18 mouse cellular contexts compared by ENCODE assay signal in genomic region chr8:91782940-91783339, GRCm38 (mm10). TPM values are rescaled to one million over a fixed set of nuclear protein-coding genes. Genes with fewer than 3 reads are reported as not detected.
DNase-seq lines count a peak whose midpoint lies in the region; ATAC-seq lines count a peak whose summit lies in the region.
"Had no signal": no experiment of that assay in that cellular context is flagged by ENCODE, and none has a peak within 500 bp of the region (broad histone marks: within the 10 kb centered on the region; RNA-seq: fewer than 3 reads in every experiment).

No protein-coding gene starts in this region.

- WGBS in hindbrain, embryonic 10.5 days = 86% methylated on average over 5 of the region's 5 CpGs
- 82% methylated on average over 5 of the region's 5 CpGs for WGBS in hindbrain, embryonic 13.5 days

- no peaks in the 10 kb centered on the region for H3K36me3 ChIP-seq in hindbrain, embryonic 10.5 days
- no peaks in the 10 kb centered on the region for H3K36me3 ChIP-seq in hindbrain, embryonic 13.5 days
- H3K36me3 ChIP-seq: embryonic facial prominence, embryonic 10.5 days; embryonic facial prominence, embryonic 12.5 days; forebrain, embryonic 15.5 days had no signal

- no peak overlapping the region for H3K4me3 ChIP-seq in hindbrain, embryonic 10.5 days
- H3K4me3 ChIP-seq in hindbrain, embryonic 13.5 days = no peak overlapping the region
- H3K4me3 ChIP-seq: embryonic facial prominence, embryonic 10.5 days; embryonic facial prominence, embryonic 12.5 days; forebrain, embryonic 13.5 days; forebrain, embryonic 15.5 days had no signal

- H3K9me3 ChIP-seq in hindbrain, embryonic 10.5 days = no peaks in the 10 kb centered on the region
- no peaks in the 10 kb centered on the region for H3K9me3 ChIP-seq in hindbrain, embryonic 13.5 days
- H3K9me3 ChIP-seq: embryonic facial prominence, embryonic 10.5 days; embryonic facial prominence, embryonic 12.5 days; forebrain, embryonic 13.5 days; forebrain, embryonic 15.5 days had no signal

- 0 out of 2 replicates have a peak overlapping the region, but pooled peaks have one; percentile 12 for H3K27ac ChIP-seq in hindbrain, embryonic 10.5 days
- H3K27ac ChIP-seq in hindbrain, embryonic 13.5 days = no peak overlapping the region
- H3K27ac ChIP-seq: embryonic facial prominence, embryonic 10.5 days; embryonic facial prominence, embryonic 12.5 days; forebrain, embryonic 13.5 days; forebrain, embryonic 15.5 days had no signal

- peaks cover 9% of the 10 kb centered on the region; the same call in 1 of the 2 replicates for H3K27me3 ChIP-seq in hindbrain, embryonic 10.5 days (ENCODE audit: insufficient read depth, poor library complexity, severe bottlenecking)
- peaks cover 17% of the 10 kb centered on the region; the same call in 1 of the 2 replicates for H3K27me3 ChIP-seq in hindbrain, embryonic 13.5 days
- H3K27me3 ChIP-seq: embryonic facial prominence, embryonic 12.5 days; forebrain, embryonic 13.5 days; forebrain, embryonic 15.5 days had no signal

- no peak for DNase-seq in hindbrain, embryonic 10.5 days (ENCODE audit: low spot score)
- DNase-seq in brain, adult 2 months (ENCODE audit: low read depth, low spot score) = peak; percentile 17
- DNase-seq in gonadal fat pad, adult 2 months (ENCODE audit: low read depth) = peak; percentile 58
- no peak for DNase-seq in kidney, adult 11 months
- no peak for DNase-seq in urinary bladder, postnatal 25 days (ENCODE audit: low spot score)
- DNase-seq: adrenal gland, adult 2 months; adrenal gland, postnatal 10 days; adrenal gland, postnatal 25 days; cerebellum, adult 11-12 months; cerebellum, adult 2 months; cerebellum, adult 9-10 months; cerebellum, postnatal 10 days; cerebellum, postnatal 25 days had no signal

- no peak overlapping the region for H3K9ac ChIP-seq in hindbrain, embryonic 13.5 days
- H3K9ac ChIP-seq: embryonic facial prominence, embryonic 12.5 days; forebrain, embryonic 13.5 days; forebrain, embryonic 15.5 days had no signal

- H3K4me1 ChIP-seq in hindbrain, embryonic 10.5 days (replicated peaks) = peaks cover 21% of the 10 kb centered on the region
- H3K4me1 ChIP-seq in hindbrain, embryonic 13.5 days (replicated peaks) = no peaks in the 10 kb centered on the region
- H3K4me1 ChIP-seq: embryonic facial prominence, embryonic 12.5 days; forebrain, embryonic 13.5 days; forebrain, embryonic 15.5 days had no signal

- H3K4me2 ChIP-seq in hindbrain, embryonic 13.5 days = no peak overlapping the region
- H3K4me2 ChIP-seq: embryonic facial prominence, embryonic 12.5 days; forebrain, embryonic 13.5 days; forebrain, embryonic 15.5 days had no signal

- no peak for ATAC-seq in hindbrain, embryonic 13.5 days (ENCODE audit: low FRiP score)
- ATAC-seq: forebrain, embryonic 13.5 days; forebrain, embryonic 15.5 days had no signal

RNA-seq across cellular contexts. Expression of gene Irx3, which starts 18.9 kb away (rescaled TPM):
- polyA plus RNA-seq in hindbrain, embryonic 10.5 days (2016; fragmentation: Nextera tagmentation; extraction: Ambion mirVana) = 38.1 and 45.2 TPM in 2 replicates
- polyA plus RNA-seq in hindbrain, embryonic 13.5 days (2015; fragmentation: Nextera tagmentation; extraction: Ambion mirVana) = 20.4 and 23.6 TPM in 2 replicates
- 1.3 and 1.9 TPM in 2 replicates for polyA plus RNA-seq in gonadal fat pad, adult 2 months (2012; rRNA removed)

Comparison
In these comparisons a context has a peak if more than half of its experiments do, and no peak if none do; other contexts are left out.
1. DNase-seq: peak in brain, adult 2 months (single experiment) and gonadal fat pad, adult 2 months (single experiment); none in hindbrain, embryonic 10.5 days (single experiment), kidney, adult 11 months (single experiment) and urinary bladder, postnatal 25 days (single experiment).